Mouse (Mus musculus): ENCODE data around the gene Ap4m1.
"Not testable (repeated sequence)": the region's sequence is repeated elsewhere in the genome, so short reads cannot be mapped to it uniquely, and the experiment has no call there.

The Ap4m1 gene

GRCm38 (mm10) chr5:138195463-138195862 lies 23.7 kb downstream of the Ap4m1 start:
- DNase-seq (ENCODE audit: low spot score in 2 of 2): no peak

- DNase-seq (ENCODE audit: low spot score in 2 of 2): no peak
These were observed 27.8 kb downstream of the Ap4m1 start for GRCm38 (mm10) chr5:138199576-138199975.

GRCm38 (mm10) chr5:138202086-138202485 lies 30.3 kb downstream of the Ap4m1 start:
- DNase-seq (ENCODE audit: low spot score in 2 of 2): no peak

GRCm38 (mm10) chr5:138207253-138207652 lies 35.5 kb downstream of the Ap4m1 start:
- DNase-seq (ENCODE audit: low spot score in 2 of 2): no peak

- DNase-seq (ENCODE audit: low spot score in 2 of 2): no peak
These were observed 36.1 kb downstream of the Ap4m1 start for GRCm38 (mm10) chr5:138207873-138208272.

GRCm38 (mm10) chr5:138216632-138217031 lies 44.8 kb downstream of the Ap4m1 start:
- DNase-seq (ENCODE audit: low spot score in 2 of 2): not testable (repeated sequence)

- no peak for DNase-seq (ENCODE audit: low spot score in 2 of 2)
These were observed 48.1 kb downstream of the Ap4m1 start for GRCm38 (mm10) chr5:138219864-138220263.

GRCm38 (mm10) chr5:138222111-138222510 lies 50.3 kb downstream of the Ap4m1 start:
- peak; percentile 50 to 61 for DNase-seq (ENCODE audit: low spot score in 2 of 2)

- no peak for DNase-seq (ENCODE audit: low spot score in 2 of 2)
These were observed 51.5 kb downstream of the Ap4m1 start for GRCm38 (mm10) chr5:138223287-138223686.

GRCm38 (mm10) chr5:138225700-138226099 lies 53.9 kb downstream of the Ap4m1 start, which contains the start of gene Nxpe5:
Gene Nxpe5 (plus strand): TSS chr5:138225898.
- no peak for DNase-seq (ENCODE audit: low spot score in 2 of 2)

- DNase-seq (ENCODE audit: low spot score in 2 of 2): no peak
These were observed 54.7 kb downstream of the Ap4m1 start for GRCm38 (mm10) chr5:138226491-138226890.

- no peak for DNase-seq (ENCODE audit: low spot score in 2 of 2)
These were observed 55.6 kb downstream of the Ap4m1 start for GRCm38 (mm10) chr5:138227367-138227766.

GRCm38 (mm10) chr5:138228026-138228425 lies 56.2 kb downstream of the Ap4m1 start:
- DNase-seq (ENCODE audit: low spot score in 2 of 2): no peak

GRCm38 (mm10) chr5:138229511-138229910 lies 57.7 kb downstream of the Ap4m1 start:
- no peak for DNase-seq (ENCODE audit: low spot score in 2 of 2)
